In genomic region chr12:76553917-76554316, GRCm38 (mm10) we compare ENCODE assay signal across 13 mouse cellular contexts. TPM values are rescaled to one million over a fixed set of nuclear protein-coding genes. Genes with fewer than 3 reads are reported as not detected.
A peak's percentile ranks its signal among the peaks of the same experiment; 100 is the strongest.
DNase-seq lines count a peak whose midpoint lies in the region; ATAC-seq lines count a peak whose summit lies in the region.
"Had no signal": no experiment of that assay in that cellular context is flagged by ENCODE, and none has a peak within 500 bp of the region (broad histone marks: within the 10 kb centered on the region; RNA-seq: fewer than 3 reads in every experiment).

No protein-coding gene starts in this region.

- no peak overlapping the region for H3K4me3 ChIP-seq in forebrain, embryonic 13.5 days
- H3K4me3 ChIP-seq: limb, embryonic 15.5 days; midbrain, embryonic 10.5 days; neural tube, embryonic 12.5 days had no signal

- no peaks in the 10 kb centered on the region for H3K36me3 ChIP-seq in forebrain, embryonic 13.5 days (ENCODE audit: poor library complexity, severe bottlenecking)
- H3K36me3 ChIP-seq: limb, embryonic 15.5 days; midbrain, embryonic 10.5 days; neural tube, embryonic 12.5 days had no signal

- no peak overlapping the region for H3K27ac ChIP-seq in forebrain, embryonic 13.5 days
- H3K27ac ChIP-seq: limb, embryonic 15.5 days; midbrain, embryonic 10.5 days; neural tube, embryonic 12.5 days had no signal

- no peaks in the 10 kb centered on the region for H3K9me3 ChIP-seq in forebrain, embryonic 13.5 days (replicated peaks)
- H3K9me3 ChIP-seq: G1E; limb, embryonic 15.5 days; midbrain, embryonic 10.5 days; neural tube, embryonic 12.5 days had no signal

- DNase-seq in gastrocnemius, adult 18-20 months (ENCODE audit: low spot score), result peak; percentile 51
- DNase-seq in gastrocnemius, postnatal 10 days, result no peak
- DNase-seq in lung, postnatal 10 days, result peak; percentile 45
- no peak for DNase-seq in lung, postnatal 25 days (ENCODE audit: low spot score)
- DNase-seq in kidney, postnatal 10 days, result peak; percentile 64
- no peak for DNase-seq in thymus, postnatal 10 days (ENCODE audit: low spot score in 2 of 2)
- no peak for DNase-seq in retina, embryonic 14.5 days (ENCODE audit: low spot score)
- DNase-seq: thymus, adult 18-20 months had no signal

- no peak for ATAC-seq in forebrain, embryonic 13.5 days

- H3K9ac ChIP-seq in forebrain, embryonic 13.5 days, result no peak overlapping the region
- H3K9ac ChIP-seq: limb, embryonic 15.5 days; neural tube, embryonic 12.5 days had no signal

- 83% methylated on average over 7 of the region's 7 CpGs for WGBS in forebrain, embryonic 13.5 days

- no peaks in the 10 kb centered on the region; the same call in 1 of the 2 replicates for H3K4me1 ChIP-seq in forebrain, embryonic 13.5 days

- H3K27me3 ChIP-seq in forebrain, embryonic 13.5 days, result 0 out of 2 replicates have a peak, but pooled peaks cover 2% of the 10 kb centered on the region
- H3K27me3 ChIP-seq: limb, embryonic 15.5 days; neural tube, embryonic 12.5 days had no signal

- H3K4me2 ChIP-seq in forebrain, embryonic 13.5 days, result no peak overlapping the region
- H3K4me2 ChIP-seq: limb, embryonic 15.5 days; neural tube, embryonic 12.5 days had no signal

RNA-seq across cellular contexts. Expression of gene Plekhg3, which starts 23.2 kb away (rescaled TPM):
- total RNA-seq in gastrocnemius, adult 18-20 months (2021), result 1 to 10 TPM; 5.2 to 5.3 TPM
- total RNA-seq in gastrocnemius, postnatal 10 days (2021), result 10 to 100 TPM; 13.6 to 18.5 TPM
- 0.63 and 0.97 TPM in 2 replicates for polyA plus RNA-seq in forebrain, embryonic 13.5 days (2015; fragmentation: Nextera tagmentation; extraction: Ambion mirVana)

Comparison
In these comparisons a context has a peak if more than half of its experiments do, and no peak if none do; other contexts are left out.
1. DNase-seq: peak in gastrocnemius, adult 18-20 months (single experiment), lung, postnatal 10 days (single experiment) and kidney, postnatal 10 days (single experiment); none in gastrocnemius, postnatal 10 days (single experiment), lung, postnatal 25 days (single experiment), thymus, postnatal 10 days (0 of 2) and retina, embryonic 14.5 days (single experiment).